Mouse (Mus musculus) small intestine, adult 2 months (tissue): ENCODE results near the gene Ss18l1. TPM values are rescaled to one million over a fixed set of nuclear protein-coding genes. Genes with fewer than 3 reads are reported as not detected.

Source experiments
- H3K27ac ChIP-seq: fragments of 200-500 bp; 2 replicates; pipeline ENCODE4 v1.5.1; 2012; ENCODE audit warnings: low read depth, low read length, control low read depth, inconsistent platforms; ENCODE audit not compliant: insufficient read depth
- H3K27me3 ChIP-seq: fragments of 200-500 bp; 2 replicates; pipeline ENCODE4 v1.6.1; 2012; ENCODE audit warnings: mild to moderate bottlenecking, moderate library complexity, low read length, inconsistent platforms; ENCODE audit not compliant: control insufficient read depth, insufficient read depth
- H3K36me3 ChIP-seq: fragments of 200-500 bp; 2 replicates; pipeline ENCODE4 v1.6.1; 2012; ENCODE audit warnings: mild to moderate bottlenecking, low read length, control low read depth, inconsistent platforms; ENCODE audit not compliant: control insufficient read depth, insufficient read depth
- H3K4me1 ChIP-seq: fragments of 200-500 bp; 2 replicates; pipeline ENCODE4 v1.6.1; 2012; ENCODE audit warnings: low read length, inconsistent platforms, mixed read lengths; ENCODE audit not compliant: control insufficient read depth, insufficient read depth, insufficient read length
- H3K4me3 ChIP-seq: fragments of 200-500 bp; 2 replicates; pipeline ENCODE4 v1.5.1; 2012; ENCODE audit warnings: low read depth, mild to moderate bottlenecking, control low read depth, inconsistent platforms, low read length, moderate library complexity
- CTCF ChIP-seq: fragments of 200-500 bp; IDR thresholded peaks from 2 replicates; pipeline ENCODE4 v1.5.1; 2012; ENCODE audit warnings: low read depth, mild to moderate bottlenecking, control low read depth, inconsistent platforms, low read length, moderate library complexity, mixed read lengths; ENCODE audit not compliant: insufficient replicate concordance, insufficient read length; ENCODE audit errors: extremely low read depth
- POLR2A ChIP-seq: fragments of 200-500 bp; IDR thresholded peaks from 2 replicates; pipeline ENCODE4 v1.6.1; 2012; ENCODE audit warnings: low read depth, mild to moderate bottlenecking, control low read depth, inconsistent platforms, low read length, moderate library complexity
- WGBS: fragments of 180-500 bp; shearing (Covaris S2); methylation state at CpG from one replicate; pipeline ENCODE4 v1.1.7; 2018; 5-methylcytosine and 5-hydroxymethylcytosine counted together
- polyA plus RNA-seq: library from polyadenylated mRNA; depleted of rRNA; stranded (reverse); fragments of >200 nt; gene quantifications from 2 replicates; pipeline ENCODE4 v1.2.3, GENCODE M21; 2012; rRNA removed

Ss18l1 gene
- polyA plus RNA-seq, 1 experiment, result 7.7 TPM

DNA sequence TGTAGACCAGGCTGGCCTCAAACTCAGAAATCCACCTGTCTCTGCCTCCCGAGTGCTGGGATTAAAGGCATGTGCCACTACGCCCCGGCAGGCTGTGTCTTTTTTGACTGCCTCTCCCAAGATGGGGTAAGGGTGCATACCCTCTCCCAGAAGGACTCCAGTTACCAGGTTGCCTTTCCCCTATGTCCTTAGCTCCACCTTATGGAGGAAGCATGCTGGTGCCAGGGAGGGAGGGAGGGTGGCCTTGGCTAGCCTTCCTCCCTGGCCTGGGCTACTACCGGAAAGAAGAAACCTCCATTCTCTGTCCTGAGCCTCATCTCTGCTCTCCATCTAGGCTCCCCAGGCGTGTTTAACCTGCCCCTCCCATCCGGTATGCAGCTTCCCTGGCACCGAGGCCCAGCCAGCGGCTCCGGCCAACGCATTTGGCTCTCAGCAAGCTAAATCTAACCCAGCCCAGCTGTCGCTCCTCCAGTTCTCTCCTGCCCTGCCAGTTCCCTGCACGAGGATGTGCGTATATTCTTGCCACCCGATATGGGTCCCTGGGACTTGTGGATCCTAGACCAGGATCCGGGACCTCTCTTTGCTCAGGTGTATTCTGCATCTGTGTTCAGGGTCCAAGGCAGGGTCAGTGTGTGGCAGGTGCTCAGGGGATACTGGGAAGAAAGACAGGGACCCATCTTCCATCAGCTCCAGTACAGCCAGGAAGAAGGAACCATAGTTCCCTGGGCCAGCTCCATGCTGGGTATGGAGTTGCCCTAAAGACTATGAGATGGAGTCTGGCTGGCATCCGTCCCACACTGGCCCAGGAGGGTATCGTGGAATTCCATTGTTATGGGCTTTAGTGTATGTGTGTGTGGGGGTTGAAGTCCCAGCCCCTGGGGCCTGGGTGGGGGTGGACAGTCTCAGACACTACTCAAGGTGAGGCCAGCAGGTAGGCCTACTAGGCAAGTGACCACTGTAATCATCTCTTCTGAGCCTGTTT is 71.9 kb downstream of the Ss18l1 start:
- TF ChIP-seq POLR2A (no peak), CTCF (no peak)
- Histone ChIP-seq H3K27ac (no peak overlapping the region), H3K4me1 (peaks cover 26% of the 10 kb centered on the region), H3K36me3 (no peaks in the 10 kb centered on the region), H3K4me3 (no peak overlapping the region), H3K27me3 (no peaks in the 10 kb centered on the region)
- WGBS, result 66% methylated on average over 17 of the region's 17 CpGs

GRCm38 (mm10) chr2:180115279-180115678 is 73.0 kb downstream of the Ss18l1 start:
- TF ChIP-seq CTCF (no peak), POLR2A (no peak)
- 65% methylated on average over 6 of the region's 6 CpGs for WGBS
- H3K36me3 ChIP-seq, result no peaks in the 10 kb centered on the region
- no peaks in the 10 kb centered on the region for H3K27me3 ChIP-seq
- no peak overlapping the region for H3K4me3 ChIP-seq
- peaks cover 26% of the 10 kb centered on the region for H3K4me1 ChIP-seq
- H3K27ac ChIP-seq, result no peak overlapping the region

GRCm38 (mm10) chr2:180116081-180116493 is 73.8 kb downstream of the Ss18l1 start:
- no peak for TF ChIP-seq POLR2A
- no peak for TF ChIP-seq CTCF
- H3K4me3 ChIP-seq, result no peak overlapping the region
- H3K27me3 ChIP-seq, result no peaks in the 10 kb centered on the region
- H3K27ac ChIP-seq, result no peak overlapping the region
- H3K36me3 ChIP-seq, result no peaks in the 10 kb centered on the region
- 52% methylated on average over 10 of the region's 10 CpGs for WGBS
- H3K4me1 ChIP-seq, result peaks cover 27% of the 10 kb centered on the region

DNA sequence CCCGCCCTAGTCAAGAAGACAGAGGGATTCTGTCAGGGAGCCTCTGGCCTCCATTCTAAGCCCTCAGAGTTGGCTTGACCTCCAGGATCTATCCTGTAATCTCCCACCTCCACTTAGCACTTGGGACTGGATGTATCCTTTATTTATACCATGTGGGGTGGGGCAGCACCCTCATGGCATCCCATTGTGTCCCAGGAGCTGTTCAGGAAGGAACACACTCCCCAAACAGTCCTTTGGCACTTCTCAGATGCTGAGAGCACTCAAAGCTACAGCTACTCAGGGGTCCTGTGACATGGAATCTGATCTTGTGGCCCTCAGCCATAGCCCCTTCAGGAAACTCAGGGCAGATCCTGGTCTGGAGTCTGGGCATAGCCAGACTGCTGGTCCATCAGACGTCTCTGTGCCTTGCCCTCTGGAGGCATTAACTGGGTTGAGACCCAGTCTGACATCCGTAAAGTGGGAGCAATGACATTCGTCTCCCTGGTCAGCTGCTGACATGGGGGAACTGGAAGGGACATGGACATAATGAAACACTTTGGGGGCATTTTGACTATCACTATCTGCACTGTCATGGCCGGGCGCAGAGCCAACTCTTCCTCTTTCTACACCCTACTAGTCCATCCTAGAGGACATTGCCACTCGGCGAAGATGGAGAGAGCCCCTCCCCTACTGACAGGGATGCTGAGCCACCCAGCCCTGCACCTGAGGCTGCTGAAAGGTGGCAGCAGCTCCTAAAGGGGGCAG is 74.6 kb downstream of the Ss18l1 start:
- WGBS, result 59% methylated on average over 8 of the region's 8 CpGs
- Histone ChIP-seq H3K36me3 (no peaks in the 10 kb centered on the region), H3K4me3 (no peak overlapping the region)

GRCm38 (mm10) chr2:180117485-180118194 is 75.3 kb downstream of the Ss18l1 start:
- 11% methylated on average over 13 of the region's 13 CpGs for WGBS
- no peak for TF ChIP-seq POLR2A
- TF ChIP-seq CTCF, result no peak
- Histone ChIP-seq H3K4me1 (peaks cover 27% of the 10 kb centered on the region), H3K36me3 (no peaks in the 10 kb centered on the region), H3K27ac (no peak overlapping the region), H3K4me3 (no peak overlapping the region), H3K27me3 (no peaks in the 10 kb centered on the region)

More for the DNA sequence above, 74.6 kb downstream of the Ss18l1 start:
- Histone ChIP-seq H3K4me1 (peaks cover 27% of the 10 kb centered on the region), H3K27ac (no peak overlapping the region), H3K27me3 (no peaks in the 10 kb centered on the region)
- TF ChIP-seq CTCF (no peak), POLR2A (no peak)

DNA sequence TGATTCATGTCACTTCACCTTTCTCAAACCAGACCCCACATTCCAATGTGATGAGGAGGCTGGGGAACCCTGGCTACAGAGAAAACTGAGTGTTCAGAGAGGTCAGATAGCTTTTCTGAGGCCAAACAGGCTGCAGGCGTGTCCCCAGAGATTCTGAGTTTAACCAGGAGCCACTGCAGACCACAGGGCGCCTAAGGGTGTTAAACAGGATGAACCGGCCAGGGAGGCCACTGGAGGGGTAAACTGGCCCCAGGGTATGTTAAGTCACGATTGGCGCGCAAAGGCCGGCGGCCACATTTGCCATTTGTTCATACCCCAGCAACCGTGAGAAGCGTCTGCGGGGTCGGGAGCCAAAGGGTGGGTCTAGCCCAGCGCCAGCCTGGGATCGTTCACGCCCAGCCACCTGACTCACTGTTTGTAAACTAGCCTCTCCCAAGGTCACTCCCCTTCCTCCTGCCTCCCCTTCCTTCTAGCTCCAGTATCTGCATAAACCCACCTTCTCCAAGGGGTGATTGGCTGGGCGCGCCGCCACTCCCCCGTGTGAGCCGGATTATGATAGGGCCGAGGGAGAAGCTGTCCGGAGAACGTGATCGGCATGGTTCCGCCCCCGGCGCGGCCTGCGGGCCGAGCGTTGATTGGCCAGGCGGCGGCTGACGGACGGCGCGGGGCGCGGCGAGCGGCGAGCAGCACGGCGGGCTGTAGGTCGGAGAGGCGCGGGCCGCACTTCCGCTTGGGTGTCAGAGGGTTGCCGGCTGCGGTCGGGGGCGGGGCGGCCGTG is 76.5 kb downstream of the Ss18l1 start, which contains the start of gene Osbpl2:
Gene Osbpl2 (plus strand): TSS at position 646 of the 778 bp plus-strand sequence.
- TF ChIP-seq CTCF (no peak), POLR2A (peak; percentile 57; the same call in 1 of the 2 replicates)
- Histone ChIP-seq H3K4me3 (peak within 1 kb of the TSS; percentile 89), H3K4me1 (peaks cover 27% of the 10 kb centered on the region), H3K27ac (peak within 1 kb of the TSS; percentile 44), H3K36me3 (no peaks in the 10 kb centered on the region), H3K27me3 (no peaks in the 10 kb centered on the region)
- under 1% methylated on average over 55 of the region's 55 CpGs for WGBS

Other genes with a start within 250 kb of the Ss18l1 start
- 8.2 and 14.4 TPM in 2 replicates for gene Taf4, start 65.9 kb upstream of the Ss18l1 start, polyA plus RNA-seq
- 10.7 and 23.7 TPM in 2 replicates for gene Lsm14b, start 17.5 kb upstream of the Ss18l1 start, polyA plus RNA-seq
- gene Psma7, start 76 bp upstream of the Ss18l1 start, polyA plus RNA-seq, result 102 and 152 TPM in 2 replicates
- 6.3 and 10.2 TPM in 2 replicates for gene Mtg2, start 28.1 kb downstream of the Ss18l1 start, polyA plus RNA-seq
- gene Hrh3, start 62.0 kb downstream of the Ss18l1 start, polyA plus RNA-seq, result 0.06 and 0.08 TPM in 2 replicates
- gene Osbpl2, start 76.8 kb downstream of the Ss18l1 start, polyA plus RNA-seq, result 14.1 and 18.1 TPM in 2 replicates
- 103 and 148 TPM in 2 replicates for gene Adrm1, start 129.0 kb downstream of the Ss18l1 start, polyA plus RNA-seq
- gene Lama5, start 183.3 kb downstream of the Ss18l1 start, polyA plus RNA-seq, result 36.0 and 41.7 TPM in 2 replicates
- 2,052 and 2,413 TPM in 2 replicates for gene Rps21, start 214.9 kb downstream of the Ss18l1 start, polyA plus RNA-seq
- 15.3 and 32.0 TPM in 2 replicates for gene Cables2, start 231.0 kb downstream of the Ss18l1 start, polyA plus RNA-seq
- gene Rbbp8nl, start 247.4 kb downstream of the Ss18l1 start, polyA plus RNA-seq, result 1.2 and 1.6 TPM in 2 replicates